Mouse (Mus musculus) forelimb bud, embryonic 11.5 days (tissue): ENCODE results near the gene Mettl24.
"Not testable (repeated sequence)": the region's sequence is repeated elsewhere in the genome, so short reads cannot be mapped to it uniquely, and the experiment has no call there.

Experiments
- DNase-seq: peaks from one replicate; pipeline ENCODE4 v3.0.0-alpha.2; 2012; ENCODE audit warnings: low read depth, low spot score

Gene Mettl24

GRCm38 (mm10) chr10:40737274-40738112 lies 54.4 kb downstream of the Mettl24 start:
- DNase-seq: no peak

- DNase-seq: no peak
Observed at GRCm38 (mm10) chr10:40740696-40741095, 57.6 kb downstream of the Mettl24 start.

GRCm38 (mm10) chr10:40750293-40751047 lies 67.4 kb downstream of the Mettl24 start:
- no peak for DNase-seq

- DNase-seq: no peak
Observed at GRCm38 (mm10) chr10:40751157-40751556, 68.1 kb downstream of the Mettl24 start.

GRCm38 (mm10) chr10:40753036-40753435 lies 70.0 kb downstream of the Mettl24 start:
- no peak for DNase-seq

- no peak for DNase-seq
Observed at GRCm38 (mm10) chr10:40758171-40759010, 75.3 kb downstream of the Mettl24 start.

GRCm38 (mm10) chr10:40759391-40760194 lies 76.5 kb downstream of the Mettl24 start:
- DNase-seq: not testable (repeated sequence)

GRCm38 (mm10) chr10:40760195-40761009 lies 77.3 kb downstream of the Mettl24 start:
- DNase-seq: no peak

GRCm38 (mm10) chr10:40761010-40761752 lies 78.1 kb downstream of the Mettl24 start:
- no peak for DNase-seq

- peak; percentile 74 for DNase-seq
Observed at GRCm38 (mm10) chr10:40762624-40763023, 79.5 kb downstream of the Mettl24 start.

- no peak for DNase-seq
Observed at GRCm38 (mm10) chr10:40763084-40763720, 80.1 kb downstream of the Mettl24 start.

- no peak for DNase-seq
Observed at GRCm38 (mm10) chr10:40772266-40772665, 89.2 kb downstream of the Mettl24 start.

GRCm38 (mm10) chr10:40775151-40775550 lies 92.1 kb downstream of the Mettl24 start:
- DNase-seq: no peak

GRCm38 (mm10) chr10:40775655-40776054 lies 92.6 kb downstream of the Mettl24 start:
- no peak for DNase-seq

- DNase-seq: peak; percentile 54
Observed at GRCm38 (mm10) chr10:40777171-40777570, 94.1 kb downstream of the Mettl24 start.

- DNase-seq: no peak
Observed at GRCm38 (mm10) chr10:40778472-40778871, 95.4 kb downstream of the Mettl24 start.

- DNase-seq: no peak
Observed at GRCm38 (mm10) chr10:40790406-40790805, 107.3 kb downstream of the Mettl24 start.

- DNase-seq: no peak
Observed at GRCm38 (mm10) chr10:40792115-40792514, 109.0 kb downstream of the Mettl24 start.

- no peak for DNase-seq
Observed at GRCm38 (mm10) chr10:40805221-40805620, 122.1 kb downstream of the Mettl24 start.
